Mouse (Mus musculus): ENCODE results near the gene Tmem53. TPM values are rescaled to one million over a fixed set of nuclear protein-coding genes. Genes with fewer than 3 reads are reported as not detected.

Tmem53 gene
- polyA plus RNA-seq (2012; fragmentation: generic; extraction: Trizol), result 10 to 100 TPM; 14.6 to 70.4 TPM

DNA sequence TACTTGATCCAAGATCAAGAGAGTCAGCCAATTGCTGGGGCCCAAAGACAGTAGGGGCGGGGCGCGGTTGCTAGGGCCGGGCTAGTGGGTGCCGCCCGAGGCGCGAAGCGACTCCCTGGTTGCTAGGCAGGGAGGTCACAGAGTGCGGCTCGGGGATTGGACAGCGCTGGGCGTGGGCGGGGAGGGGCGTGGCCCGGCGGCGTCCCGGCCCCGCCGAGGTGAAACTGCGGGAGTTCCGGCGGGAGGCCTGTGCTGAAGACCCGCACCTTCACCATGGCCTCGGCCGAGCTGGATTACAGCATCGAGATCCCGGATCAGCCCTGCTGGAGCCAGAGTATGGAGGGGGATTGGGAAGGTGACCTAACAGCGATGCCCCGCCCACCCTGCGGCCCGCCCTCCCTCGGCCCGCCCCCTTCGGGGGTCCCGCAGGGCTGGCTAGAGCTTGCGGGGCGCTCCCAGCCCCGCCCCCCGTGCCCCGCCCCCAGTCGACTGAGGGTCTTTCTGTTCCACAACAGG is at the start of gene Tmem53, which contains the start of gene Armh1:
TSS of gene Tmem53 (plus strand) at position 151 of the 516 bp plus-strand sequence.
TSS of gene Armh1 (minus strand) at position 325 of the 516 bp plus-strand sequence.

Other genes with a start within 250 kb of the Tmem53 start
- gene Eif2b3, start 232.5 kb upstream of the Tmem53 start, polyA plus RNA-seq (2012; fragmentation: generic; extraction: Trizol), result 10 to 100 TPM; 13.2 to 16.0 TPM
- under 1 TPM; 0.11 to 0.14 TPM for gene Ptch2, start 155.9 kb upstream of the Tmem53 start, polyA plus RNA-seq (2012; fragmentation: generic; extraction: Trizol)
- 10 to 100 TPM in 1 of 2 experiments, 1 to 10 TPM in 1; 7.6 to 24.3 TPM for gene Btbd19, start 126.2 kb upstream of the Tmem53 start, polyA plus RNA-seq (2012; fragmentation: generic; extraction: Trizol)
- 1 to 10 TPM in 1 of 2 experiments, under 1 TPM in 1; 0.87 to 1.9 TPM for gene Tctex1d4, start 125.2 kb upstream of the Tmem53 start, polyA plus RNA-seq (2012; fragmentation: generic; extraction: Trizol)
- gene Plk3, start 118.0 kb upstream of the Tmem53 start, polyA plus RNA-seq (2012; fragmentation: generic; extraction: Trizol), result 1 to 10 TPM; 6.1 to 6.7 TPM
- gene Rps8, start 95.7 kb upstream of the Tmem53 start, polyA plus RNA-seq (2012; fragmentation: generic; extraction: Trizol), result 1,000 to 10,000 TPM; 2,649 to 6,666 TPM
- 10 to 100 TPM; 11.1 to 47.8 TPM for gene Kif2c, start 69.3 kb upstream of the Tmem53 start, polyA plus RNA-seq (2012; fragmentation: generic; extraction: Trizol)
- 1 to 10 TPM in 1 of 2 experiments, not detected in 1; 1.5 TPM for gene Armh1, start 174 bp downstream of the Tmem53 start, polyA plus RNA-seq (2012; fragmentation: generic; extraction: Trizol)
- gene Rnf220, start 245.1 kb downstream of the Tmem53 start, polyA plus RNA-seq (2012; fragmentation: generic; extraction: Trizol), result 10 to 100 TPM; 28.6 to 40.5 TPM